Mouse (Mus musculus): ENCODE measurements around the gene Cd69. TPM values are rescaled to one million over a fixed set of nuclear protein-coding genes. Genes with fewer than 3 reads are reported as not detected.

The Cd69 gene
- polyA plus RNA-seq, 1 experiment = 0.02 TPM

DNA sequence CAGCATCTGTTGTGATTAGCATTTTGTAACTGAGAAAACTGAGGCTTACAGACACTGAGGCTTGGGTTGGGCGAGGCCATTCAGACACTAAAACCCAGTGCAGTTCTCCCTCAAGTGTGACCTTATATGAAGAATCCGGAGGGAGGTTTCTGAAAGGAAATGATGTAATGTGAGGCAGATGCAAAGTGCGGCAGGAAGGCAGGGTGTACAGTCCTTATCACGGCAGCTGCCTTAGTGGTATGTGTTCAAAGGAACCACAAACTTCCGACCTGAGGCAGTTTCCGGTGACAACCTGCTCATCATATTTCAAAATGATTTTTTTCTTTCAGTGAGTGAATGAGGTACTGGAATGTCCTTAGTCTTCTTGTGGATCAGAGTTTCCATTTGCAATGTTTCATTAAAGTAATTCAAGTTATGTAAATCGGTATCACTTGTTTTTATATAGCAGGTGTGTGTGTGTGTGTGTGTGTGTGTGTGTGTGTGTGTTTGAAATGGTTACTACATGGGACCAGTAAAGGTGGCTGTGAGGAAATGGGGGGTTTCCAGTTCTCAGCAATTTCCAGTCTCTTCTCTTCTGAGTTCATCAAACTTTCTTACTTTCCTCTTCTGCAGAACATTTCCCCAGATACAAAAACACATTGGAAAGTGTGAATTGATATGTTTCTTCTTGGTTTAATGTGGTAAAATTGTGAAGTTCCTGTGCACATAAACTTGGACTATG is 9.3 kb upstream of the Cd69 start:
- Histone ChIP-seq H3K4me3 (replicated peaks) (no peak overlapping the region), H3K27me3 (ENCODE audit: control insufficient read depth) (no peaks in the 10 kb centered on the region)
- TF ChIP-seq GATA1 (IDR thresholded peaks at IDR 0.05; ENCODE audit: low read length) (no peak), TAL1 (IDR thresholded peaks at IDR 0.05; ENCODE audit: low read length) (no peak)

GRCm38 (mm10) chr6:129283271-129283670 is 8.0 kb upstream of the Cd69 start:
- Histone ChIP-seq H3K27me3 (ENCODE audit: control insufficient read depth) (no peaks in the 10 kb centered on the region), H3K4me1 (ENCODE audit: control insufficient read depth) (no peaks in the 10 kb centered on the region), H3K36me3 (ENCODE audit: control insufficient read depth) (no peaks in the 10 kb centered on the region), H3K9me3 (ENCODE audit: control insufficient read depth, low read length) (no peaks in the 10 kb centered on the region), H3K4me3 (replicated peaks) (no peak overlapping the region)
- TF ChIP-seq TAL1 (IDR thresholded peaks at IDR 0.05; ENCODE audit: low read length) (no peak), GATA1 (IDR thresholded peaks at IDR 0.05; ENCODE audit: low read length) (no peak)

More for the DNA sequence above, 9.3 kb upstream of the Cd69 start:
- H3K9me3 ChIP-seq (ENCODE audit: control insufficient read depth, low read length) = no peaks in the 10 kb centered on the region
- H3K36me3 ChIP-seq (ENCODE audit: control insufficient read depth) = no peaks in the 10 kb centered on the region
- no peaks in the 10 kb centered on the region for H3K4me1 ChIP-seq (ENCODE audit: control insufficient read depth)

GRCm38 (mm10) chr6:129276483-129276882 is 1.2 kb upstream of the Cd69 start:
- no peaks in the 10 kb centered on the region for H3K27me3 ChIP-seq (ENCODE audit: control insufficient read depth)
- TF ChIP-seq GATA1 (IDR thresholded peaks at IDR 0.05; ENCODE audit: low read length) = no peak
- TF ChIP-seq TAL1 (IDR thresholded peaks at IDR 0.05; ENCODE audit: low read length) = no peak
- no peaks in the 10 kb centered on the region for H3K4me1 ChIP-seq (ENCODE audit: control insufficient read depth)
- H3K9me3 ChIP-seq (ENCODE audit: control insufficient read depth, low read length) = no peaks in the 10 kb centered on the region
- no peaks in the 10 kb centered on the region for H3K36me3 ChIP-seq (ENCODE audit: control insufficient read depth)
- no peak overlapping the region for H3K4me3 ChIP-seq (replicated peaks)

- Histone ChIP-seq H3K9me3 (ENCODE audit: control insufficient read depth, low read length) (no peaks in the 10 kb centered on the region), H3K4me3 (replicated peaks) (no peak overlapping the region), H3K27me3 (ENCODE audit: control insufficient read depth) (no peaks in the 10 kb centered on the region), H3K4me1 (ENCODE audit: control insufficient read depth) (no peaks in the 10 kb centered on the region), H3K36me3 (ENCODE audit: control insufficient read depth) (no peaks in the 10 kb centered on the region)
- TF ChIP-seq TAL1 (IDR thresholded peaks at IDR 0.05; ENCODE audit: low read length) (no peak), GATA1 (IDR thresholded peaks at IDR 0.05; ENCODE audit: low read length) (no peak)
Measured at GRCm38 (mm10) chr6:129275624-129276203, 478 bp upstream of the Cd69 start.

DNA sequence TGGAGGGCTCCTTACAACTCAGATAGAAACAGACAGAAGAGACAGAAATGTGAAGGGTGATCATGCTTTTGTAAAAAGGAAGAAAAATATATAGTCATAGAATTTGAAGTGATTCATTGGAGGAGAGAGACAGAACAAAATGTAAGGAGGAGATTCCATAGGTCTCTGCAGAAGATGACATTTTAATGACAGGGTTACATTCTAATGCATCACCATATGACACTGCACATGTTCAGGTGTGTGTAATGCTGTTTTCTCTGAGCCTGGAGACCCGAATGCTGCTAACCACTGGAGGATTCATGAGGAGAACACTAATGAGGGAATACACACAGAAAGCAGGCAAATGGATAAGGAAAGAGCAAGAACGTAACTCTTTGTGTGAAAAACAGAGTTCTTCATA is 760 bp downstream of the Cd69 start:
- H3K36me3 ChIP-seq (ENCODE audit: control insufficient read depth) = no peaks in the 10 kb centered on the region
- no peaks in the 10 kb centered on the region for H3K9me3 ChIP-seq (ENCODE audit: control insufficient read depth, low read length)
- no peaks in the 10 kb centered on the region for H3K4me1 ChIP-seq (ENCODE audit: control insufficient read depth)
- no peaks in the 10 kb centered on the region for H3K27me3 ChIP-seq (ENCODE audit: control insufficient read depth)
- H3K4me3 ChIP-seq (replicated peaks) = no peak overlapping the region
- TF ChIP-seq TAL1 (IDR thresholded peaks at IDR 0.05; ENCODE audit: low read length) (no peak), GATA1 (IDR thresholded peaks at IDR 0.05; ENCODE audit: low read length) (no peak)

GRCm38 (mm10) chr6:129273662-129274061 is 1.6 kb downstream of the Cd69 start:
- TF ChIP-seq TAL1 (IDR thresholded peaks at IDR 0.05; ENCODE audit: low read length) = no peak
- Histone ChIP-seq H3K36me3 (ENCODE audit: control insufficient read depth) (no peaks in the 10 kb centered on the region), H3K4me1 (ENCODE audit: control insufficient read depth) (no peaks in the 10 kb centered on the region), H3K9me3 (ENCODE audit: control insufficient read depth, low read length) (no peaks in the 10 kb centered on the region), H3K4me3 (replicated peaks) (no peak overlapping the region), H3K27me3 (ENCODE audit: control insufficient read depth) (no peaks in the 10 kb centered on the region)

- Histone ChIP-seq H3K4me3 (replicated peaks) (no peak overlapping the region), H3K36me3 (ENCODE audit: control insufficient read depth) (no peaks in the 10 kb centered on the region), H3K4me1 (ENCODE audit: control insufficient read depth) (peaks cover under 1% of the 10 kb centered on the region; the same call in 1 of the 2 replicates), H3K27me3 (ENCODE audit: control insufficient read depth) (no peaks in the 10 kb centered on the region), H3K9me3 (ENCODE audit: control insufficient read depth, low read length) (no peaks in the 10 kb centered on the region)
- TF ChIP-seq GATA1 (IDR thresholded peaks at IDR 0.05; ENCODE audit: low read length) (no peak), TAL1 (IDR thresholded peaks at IDR 0.05; ENCODE audit: low read length) (no peak)
Measured at GRCm38 (mm10) chr6:129266438-129267022, 8.7 kb downstream of the Cd69 start.

- no peaks in the 10 kb centered on the region for H3K27me3 ChIP-seq (ENCODE audit: control insufficient read depth)
- H3K36me3 ChIP-seq (ENCODE audit: control insufficient read depth) = no peaks in the 10 kb centered on the region
- TF ChIP-seq GATA1 (IDR thresholded peaks at IDR 0.05; ENCODE audit: low read length) (no peak), TAL1 (IDR thresholded peaks at IDR 0.05; ENCODE audit: low read length) (no peak)
- peaks cover 7% of the 10 kb centered on the region for H3K4me1 ChIP-seq (ENCODE audit: control insufficient read depth)
- no peaks in the 10 kb centered on the region for H3K9me3 ChIP-seq (ENCODE audit: control insufficient read depth, low read length)
- no peak overlapping the region for H3K4me3 ChIP-seq (replicated peaks)
Measured at GRCm38 (mm10) chr6:129265821-129266220, 9.4 kb downstream of the Cd69 start.

GRCm38 (mm10) chr6:129260940-129261339 is 14.3 kb downstream of the Cd69 start:
- no peak for TF ChIP-seq TAL1 (IDR thresholded peaks at IDR 0.05; ENCODE audit: low read length)
- no peak for TF ChIP-seq GATA1 (IDR thresholded peaks at IDR 0.05; ENCODE audit: low read length)
- H3K36me3 ChIP-seq (ENCODE audit: control insufficient read depth) = no peaks in the 10 kb centered on the region
- H3K4me3 ChIP-seq (replicated peaks) = no peak overlapping the region
- H3K27me3 ChIP-seq (ENCODE audit: control insufficient read depth) = no peaks in the 10 kb centered on the region
- no peaks in the 10 kb centered on the region; the same call in 1 of the 2 replicates for H3K9me3 ChIP-seq (ENCODE audit: control insufficient read depth, low read length)
- H3K4me1 ChIP-seq (ENCODE audit: control insufficient read depth) = peaks cover 9% of the 10 kb centered on the region
